Mouse (Mus musculus) kidney, embryonic 15.5 days (tissue): ENCODE data around the gene Tspan3. TPM values are rescaled to one million over a fixed set of nuclear protein-coding genes. Genes with fewer than 3 reads are reported as not detected.

ENCODE experiments used
- ATAC-seq: fragments of 200-750 bp; cut with Nextera tagmentation; replicated peaks from 2 replicates; pipeline ENCODE4 v1.8.0; 2017; ENCODE audit warnings: moderate TSS enrichment; ENCODE audit not compliant: low FRiP score
- H3K27ac ChIP-seq: fragments of 300-500 bp; sonication (generic); 2 replicates; pipeline ENCODE4 v1.5.1; 2015; ENCODE audit warnings: mild to moderate bottlenecking, inconsistent platforms
- H3K27me3 ChIP-seq: fragments of 300-500 bp; sonication (generic); 2 replicates; pipeline ENCODE4 v1.6.1; 2015; ENCODE audit warnings: inconsistent platforms
- H3K36me3 ChIP-seq: fragments of 300-500 bp; sonication (generic); 2 replicates; pipeline ENCODE4 v1.6.1; 2015; ENCODE audit warnings: inconsistent platforms
- H3K4me1 ChIP-seq: fragments of 300-500 bp; sonication (generic); 2 replicates; pipeline ENCODE4 v1.6.1; 2015; ENCODE audit warnings: inconsistent platforms
- H3K4me2 ChIP-seq: fragments of 300-500 bp; sonication (generic); 2 replicates; pipeline ENCODE4 v1.6.1; 2015; ENCODE audit warnings: moderate library complexity, mild to moderate bottlenecking, inconsistent platforms
- H3K4me3 ChIP-seq: fragments of 300-500 bp; sonication (generic); replicated peaks from 2 replicates; pipeline ENCODE4 v1.5.1; 2015; ENCODE audit warnings: mild to moderate bottlenecking, inconsistent platforms
- H3K9ac ChIP-seq: fragments of 300-500 bp; sonication (generic); 2 replicates; pipeline ENCODE4 v1.6.1; 2015; ENCODE audit warnings: mild to moderate bottlenecking, inconsistent platforms
- H3K9me3 ChIP-seq: fragments of 300-500 bp; sonication (generic); replicated peaks from 2 replicates; pipeline ENCODE4 v1.6.1; 2016; ENCODE audit warnings: inconsistent platforms
- WGBS: fragments of 180-500 bp; shearing (Covaris S2); methylation state at CpG from one replicate; pipeline ENCODE4 v1.1.7; 2015; ENCODE audit warnings: mixed read lengths; 5-methylcytosine and 5-hydroxymethylcytosine counted together
- polyA plus RNA-seq: library from polyadenylated mRNA; unstranded; fragments of >200 nt; fragmentation: Nextera tagmentation; extraction: Ambion mirVana; gene quantifications from 2 replicates; pipeline ENCODE4 v1.2.1, GENCODE M21; 2015

Tspan3 gene
- polyA plus RNA-seq, 1 experiment from 2014 or later = 483 TPM

GRCm38 (mm10) chr9:56104921-56105320, 60.4 kb downstream of the Tspan3 start:
- Histone ChIP-seq H3K9ac (no peak overlapping the region), H3K4me2 (no peak overlapping the region), H3K27ac (no peak overlapping the region), H3K27me3 (no peaks in the 10 kb centered on the region), H3K36me3 (no peaks in the 10 kb centered on the region), H3K9me3 (no peaks in the 10 kb centered on the region), H3K4me3 (no peak overlapping the region), H3K4me1 (peaks cover 17% of the 10 kb centered on the region)
- peak; percentile 85 for ATAC-seq
- 23% methylated on average over 7 of the region's 7 CpGs for WGBS

GRCm38 (mm10) chr9:56101022-56101421, 64.3 kb downstream of the Tspan3 start:
- Histone ChIP-seq H3K27ac (no peak overlapping the region), H3K36me3 (no peaks in the 10 kb centered on the region), H3K9me3 (no peaks in the 10 kb centered on the region), H3K27me3 (no peaks in the 10 kb centered on the region), H3K9ac (no peak overlapping the region), H3K4me1 (peaks cover 13% of the 10 kb centered on the region), H3K4me2 (no peak overlapping the region), H3K4me3 (no peak overlapping the region)
- WGBS = 20% methylated on average over 4 of the region's 4 CpGs
- ATAC-seq = no peak

GRCm38 (mm10) chr9:56100041-56100522, 65.2 kb downstream of the Tspan3 start:
- Histone ChIP-seq H3K9me3 (no peaks in the 10 kb centered on the region), H3K4me2 (no peak overlapping the region), H3K4me1 (peaks cover 6% of the 10 kb centered on the region), H3K36me3 (no peaks in the 10 kb centered on the region), H3K27me3 (no peaks in the 10 kb centered on the region), H3K9ac (no peak overlapping the region), H3K4me3 (no peak overlapping the region), H3K27ac (no peak overlapping the region)
- WGBS = 84% methylated on average over 7 of the region's 7 CpGs
- no peak for ATAC-seq

GRCm38 (mm10) chr9:56097584-56098298, 67.5 kb downstream of the Tspan3 start:
- H3K4me3 ChIP-seq = no peak overlapping the region
- no peaks in the 10 kb centered on the region for H3K27me3 ChIP-seq
- no peak overlapping the region for H3K4me2 ChIP-seq
- H3K9me3 ChIP-seq = no peaks in the 10 kb centered on the region
- no peak overlapping the region for H3K9ac ChIP-seq
- H3K36me3 ChIP-seq = no peaks in the 10 kb centered on the region
- no peak for ATAC-seq
- H3K4me1 ChIP-seq = no peaks in the 10 kb centered on the region
- no peak overlapping the region for H3K27ac ChIP-seq
- WGBS = 86% methylated on average over 4 of the region's 4 CpGs

- H3K9ac ChIP-seq = no peak overlapping the region
- no peak overlapping the region for H3K4me2 ChIP-seq
- H3K4me3 ChIP-seq = no peak overlapping the region
- H3K36me3 ChIP-seq = no peaks in the 10 kb centered on the region
- no peaks in the 10 kb centered on the region for H3K9me3 ChIP-seq
- H3K27ac ChIP-seq = no peak overlapping the region
- WGBS = 55% methylated on average over 2 of the region's 2 CpGs
- H3K27me3 ChIP-seq = no peaks in the 10 kb centered on the region
- peaks cover 13% of the 10 kb centered on the region for H3K4me1 ChIP-seq
- no peak for ATAC-seq
Measured at GRCm38 (mm10) chr9:56092102-56092501, 73.2 kb downstream of the Tspan3 start.

- H3K9me3 ChIP-seq = no peaks in the 10 kb centered on the region
- H3K36me3 ChIP-seq = no peaks in the 10 kb centered on the region
- H3K27me3 ChIP-seq = no peaks in the 10 kb centered on the region
- ATAC-seq = 0 out of 2 replicates have a peak, but pooled peaks have one; percentile 25
- H3K9ac ChIP-seq = no peak overlapping the region
- peak overlapping the region; percentile 48 for H3K4me2 ChIP-seq
- peaks cover 13% of the 10 kb centered on the region for H3K4me1 ChIP-seq
- 0 out of 2 replicates have a peak overlapping the region, but pooled peaks have one; percentile 74 for H3K27ac ChIP-seq
- no peak overlapping the region for H3K4me3 ChIP-seq
- 64% methylated on average over 5 of the region's 5 CpGs for WGBS
Measured at GRCm38 (mm10) chr9:56090546-56091225, 74.6 kb downstream of the Tspan3 start.

- peak within 1 kb of the TSS; percentile 48 for H3K4me2 ChIP-seq
- H3K9ac ChIP-seq = 0 out of 2 replicates have a peak within 1 kb of the TSS, but pooled peaks have one; percentile 14
- H3K27me3 ChIP-seq = no peaks in the 10 kb centered on the region
- H3K36me3 ChIP-seq = no peaks in the 10 kb centered on the region
- WGBS = 17% methylated on average over 22 of the region's 22 CpGs
- H3K27ac ChIP-seq = peak within 1 kb of the TSS; percentile 74
- H3K4me1 ChIP-seq = peaks cover 13% of the 10 kb centered on the region
- H3K4me3 ChIP-seq = peak within 1 kb of the TSS; percentile 3; the same call in 1 of the 2 replicates
- peak; percentile 77 for ATAC-seq
- H3K9me3 ChIP-seq = no peaks in the 10 kb centered on the region
Measured at GRCm38 (mm10) chr9:56089778-56090520, 75.3 kb downstream of the Tspan3 start, which contains the start of gene Pstpip1. Pstpip1 (plus strand) TSS chr9:56089962.

- Histone ChIP-seq H3K4me2 (no peak overlapping the region), H3K27me3 (no peaks in the 10 kb centered on the region), H3K9me3 (no peaks in the 10 kb centered on the region), H3K36me3 (no peaks in the 10 kb centered on the region), H3K4me3 (no peak overlapping the region), H3K4me1 (peaks cover 13% of the 10 kb centered on the region), H3K27ac (no peak overlapping the region), H3K9ac (no peak overlapping the region)
- WGBS = 85% methylated on average over 5 of the region's 5 CpGs
- no peak for ATAC-seq
Measured at GRCm38 (mm10) chr9:56086524-56086923, 78.8 kb downstream of the Tspan3 start.

Other genes with a start within 250 kb of the Tspan3 start
- 9.0 and 9.5 TPM in 2 replicates for gene Scaper, start 227.4 kb downstream of the Tspan3 start, polyA plus RNA-seq
- gene 4930563M21Rik, start 154.9 kb downstream of the Tspan3 start, polyA plus RNA-seq = not detected in 2 replicates
- gene Rcn2, start 123.6 kb downstream of the Tspan3 start, polyA plus RNA-seq = 246 and 252 TPM in 2 replicates
- 1.1 and 1.4 TPM in 2 replicates for gene Pstpip1, start 75.5 kb downstream of the Tspan3 start, polyA plus RNA-seq